Mouse (Mus musculus) spleen, adult 2 months (tissue): ENCODE results near the gene Rnf8.

Experiments used
- CTCF ChIP-seq: fragments of 200-500 bp; IDR thresholded peaks from 2 replicates; pipeline ENCODE4 v1.5.1; 2011; ENCODE audit warnings: mild to moderate bottlenecking, inconsistent platforms; ENCODE audit not compliant: insufficient read depth, insufficient read length, insufficient replicate concordance; ENCODE audit errors: extremely low read depth
- POLR2A ChIP-seq: fragments of 200-500 bp; IDR thresholded peaks from 2 replicates; pipeline ENCODE4 v1.6.1; 2011; ENCODE audit warnings: low read depth, low read length, inconsistent platforms

DNA sequence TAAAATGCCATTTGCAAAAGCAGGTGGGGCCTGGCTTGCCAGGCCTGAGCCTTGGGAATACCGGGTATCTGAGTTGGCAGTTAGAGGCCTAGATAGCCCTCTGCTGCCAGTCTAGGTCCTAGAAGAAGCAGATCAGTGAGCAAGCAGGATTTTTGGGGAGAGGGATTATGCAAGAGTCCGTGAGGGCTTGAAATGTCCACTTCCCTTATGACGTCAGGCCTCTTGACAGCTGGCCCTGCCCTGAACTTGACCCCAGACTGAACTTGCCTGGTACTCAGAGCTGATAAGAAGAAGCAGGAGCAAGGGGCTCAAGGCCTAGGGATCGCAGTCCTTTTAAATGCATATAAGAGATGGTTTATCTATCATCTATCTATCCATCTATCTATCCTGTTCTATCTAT is 13.2 kb upstream of the Rnf8 start:
- TF ChIP-seq POLR2A (no peak), CTCF (no peak)
